Comparison of ENCODE assay signal across 8 mouse cellular contexts in genomic region chr7:19271238-19272172, GRCm38 (mm10). TPM values are rescaled to one million over a fixed set of nuclear protein-coding genes. Genes with fewer than 3 reads are reported as not detected.
DNase-seq lines count a peak whose midpoint lies in the region; ATAC-seq and TF ChIP-seq lines count a peak whose summit lies in the region.

TSS of gene Vasp (minus strand) at chr7:19271817.

- H3K27ac ChIP-seq in hindbrain, embryonic 10.5 days, result peak within 1 kb of the TSS; percentile 95
- peak within 1 kb of the TSS; percentile 95 for H3K27ac ChIP-seq in lung, postnatal 0 days (ENCODE audit: low read length)

- under 1% methylated on average over 62 of the region's 62 CpGs for WGBS in hindbrain, embryonic 10.5 days
- 2% methylated on average over 46 of the region's 62 CpGs for WGBS in lung, postnatal 0 days

- peak within 1 kb of the TSS; percentile 99 for H3K4me3 ChIP-seq in hindbrain, embryonic 10.5 days
- peak within 1 kb of the TSS; percentile 90 for H3K4me3 ChIP-seq in lung, postnatal 0 days (ENCODE audit: low read depth, low read length)

- DNase-seq in NIH3T3 (ENCODE audit: low read depth), result peak; percentile 92
- DNase-seq in cerebellum, adult 9-11 months, result peak; percentile 83
- peak; percentile 67 to 92 for DNase-seq in frontal cortex, adult 2 months (ENCODE audit: extremely low spot score in 1 of 2, low spot score in 1 of 2)
- DNase-seq in hindbrain, embryonic 10.5 days (ENCODE audit: low spot score), result peak; percentile 85
- peak; percentile 84 for DNase-seq in layer of hippocampus, adult 9-11 months
- peak; percentile 93 for DNase-seq in lung, postnatal 0 days (ENCODE audit: low spot score)
- peak; percentile 73 for DNase-seq in ovary, postnatal 10 days (ENCODE audit: low spot score)
- peak; percentile 74 to 80 for DNase-seq in thymus, postnatal 10 days (ENCODE audit: low spot score in 2 of 2)

- no peaks in the 10 kb centered on the region for H3K9me3 ChIP-seq in hindbrain, embryonic 10.5 days
- no peaks in the 10 kb centered on the region for H3K9me3 ChIP-seq in lung, postnatal 0 days (ENCODE audit: low read length)

- peak; percentile 60 for TF ChIP-seq EP300 in lung, postnatal 0 days (IDR thresholded peaks at IDR 0.05)

- peaks cover 41% of the 10 kb centered on the region for H3K4me1 ChIP-seq in hindbrain, embryonic 10.5 days (replicated peaks)
- peaks cover 10% of the 10 kb centered on the region; the same call in 1 of the 2 replicates for H3K4me1 ChIP-seq in lung, postnatal 0 days (ENCODE audit: insufficient read depth, low read depth, low read length)

- peak; percentile 29 for TF ChIP-seq CTCF in lung, postnatal 0 days (IDR thresholded peaks at IDR 0.05)

- peak within 1 kb of the TSS; percentile 91 for H3K4me2 ChIP-seq in lung, postnatal 0 days (replicated peaks; ENCODE audit: low read depth, low read length)

- H3K27me3 ChIP-seq in hindbrain, embryonic 10.5 days (ENCODE audit: insufficient read depth, poor library complexity, severe bottlenecking), result no peaks in the 10 kb centered on the region
- H3K27me3 ChIP-seq in lung, postnatal 0 days (replicated peaks; ENCODE audit: insufficient read depth, low read length), result no peaks in the 10 kb centered on the region

- peaks cover 13% of the 10 kb centered on the region for H3K36me3 ChIP-seq in hindbrain, embryonic 10.5 days
- no peaks in the 10 kb centered on the region for H3K36me3 ChIP-seq in lung, postnatal 0 days (ENCODE audit: insufficient read depth, low read length)

- H3K9ac ChIP-seq in lung, postnatal 0 days (replicated peaks; ENCODE audit: low read depth), result peak within 1 kb of the TSS; percentile 78

- ATAC-seq in lung, postnatal 0 days, result peak; percentile 54

RNA-seq across cellular contexts. Expression of gene Vasp, which starts in this region (rescaled TPM):
- 22.2 and 24.9 TPM in 2 replicates for polyA plus RNA-seq in frontal cortex, adult 2 months (2012; rRNA removed)
- polyA plus RNA-seq in hindbrain, embryonic 10.5 days (2016; fragmentation: Nextera tagmentation; extraction: Ambion mirVana), result 58.8 and 62.0 TPM in 2 replicates
- polyA plus RNA-seq in lung, postnatal 0 days (2015; fragmentation: Nextera tagmentation; extraction: Ambion mirVana), result 109 and 121 TPM in 2 replicates

Comparison
In these comparisons a context has a peak if more than half of its experiments do, and no peak if none do; other contexts are left out.
1. Peak in every context shown above with its lines: DNase-seq, ATAC-seq, H3K4me3 ChIP-seq and H3K27ac ChIP-seq.